Mouse (Mus musculus) naive thymus-derived CD4-positive, alpha-beta T cell, adult 2 months (primary cell): Measurements from ENCODE around the gene Slc35a3.
"Not testable (repeated sequence)": the region's sequence is repeated elsewhere in the genome, so short reads cannot be mapped to it uniquely, and the experiment has no call there.

Experiments used
- DNase-seq: peaks from one replicate; pipeline ENCODE4 v3.0.0-alpha.2; 2011; ENCODE audit warnings: low read depth

Gene Slc35a3

DNA sequence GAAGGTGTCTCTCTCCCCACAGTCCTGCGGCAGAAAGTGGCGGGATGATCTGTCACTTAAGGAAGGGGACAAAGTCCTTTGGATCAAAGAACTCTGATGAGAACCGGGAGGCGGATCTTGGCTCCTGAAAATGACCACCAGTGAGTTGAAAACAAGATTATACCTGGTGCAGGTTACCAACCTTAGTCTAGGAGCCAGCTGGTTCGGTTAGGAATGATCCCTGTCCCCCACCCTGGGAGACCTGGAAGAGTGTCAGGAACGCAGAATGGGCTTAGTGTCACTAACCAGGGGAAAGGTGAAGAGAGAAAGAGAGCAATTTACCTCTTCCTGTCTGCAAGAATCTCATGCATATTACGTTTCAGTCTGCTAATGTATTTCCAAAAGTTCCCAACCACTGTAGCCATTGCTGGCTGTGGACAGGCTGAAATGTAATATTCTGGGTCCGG lies at the start of gene Slc35a3:
Gene Slc35a3, minus strand, starts transcription at position 396 of the 446 bp plus-strand sequence.
- no peak for DNase-seq

DNA sequence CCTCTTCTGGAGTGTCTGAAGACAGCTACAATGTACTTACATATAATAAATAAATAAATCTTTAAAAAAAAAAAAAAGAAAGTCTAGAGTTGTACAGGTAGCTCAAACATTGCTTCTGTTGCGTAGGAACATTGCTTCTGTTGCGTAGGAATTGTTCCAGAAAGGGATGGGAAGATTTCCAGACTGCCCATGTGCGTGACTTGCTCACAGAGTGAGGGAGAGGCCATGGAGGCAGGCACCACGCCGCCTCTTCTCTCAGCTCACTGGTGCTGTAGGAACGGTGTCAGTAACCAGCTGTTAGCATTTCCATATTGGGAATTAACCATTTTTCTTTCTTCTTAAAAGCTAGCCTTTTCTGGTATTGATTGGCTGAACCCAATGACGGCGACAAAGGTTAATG lies 40.2 kb upstream of the Slc35a3 start:
- DNase-seq, result no peak

GRCm38 (mm10) chr3:116751191-116751860 lies 38.7 kb upstream of the Slc35a3 start:
- DNase-seq, result peak; percentile 70

- DNase-seq, result peak; percentile 34
These were observed 36.0 kb upstream of the Slc35a3 start for GRCm38 (mm10) chr3:116748391-116749170.

GRCm38 (mm10) chr3:116747648-116748047 lies 35.0 kb upstream of the Slc35a3 start:
- not testable (repeated sequence) for DNase-seq

DNA sequence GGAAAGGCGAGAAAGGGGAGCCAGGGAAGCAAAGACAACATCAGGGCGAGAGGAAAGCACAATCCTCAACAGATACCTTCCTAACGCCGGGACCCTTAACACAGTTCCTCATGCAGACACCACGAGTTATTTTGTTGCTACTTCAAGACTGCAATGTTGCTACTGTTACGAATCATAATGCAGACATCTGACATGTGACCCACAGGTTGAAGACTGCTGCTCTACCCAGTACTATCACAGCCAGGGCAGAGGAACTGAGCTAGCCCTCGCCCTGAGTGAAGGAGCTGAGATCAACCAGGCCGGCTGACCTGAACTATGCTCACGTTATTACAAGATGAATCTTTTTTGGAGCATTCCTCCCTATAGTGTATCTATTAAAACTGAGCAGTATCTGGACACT lies 28.3 kb upstream of the Slc35a3 start:
- DNase-seq, result no peak

DNA sequence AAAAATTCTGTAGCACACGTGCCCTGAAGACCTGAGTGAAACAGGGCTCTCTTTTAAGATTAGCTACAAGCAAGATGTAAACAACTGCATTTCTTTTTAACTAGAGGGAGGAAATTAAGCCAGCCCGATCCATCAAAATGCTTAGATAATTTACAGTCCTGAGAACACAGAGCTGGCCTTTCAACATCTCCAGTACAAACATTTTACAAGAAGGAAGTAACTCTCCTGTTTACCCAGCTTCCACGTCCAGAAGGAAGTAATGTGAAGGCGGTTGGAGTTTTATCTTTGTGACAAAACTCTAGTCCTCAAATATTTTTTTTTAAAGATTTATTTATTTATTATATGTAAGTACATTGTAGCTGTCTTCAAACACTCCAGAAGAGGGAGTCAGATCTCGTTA lies 27.5 kb upstream of the Slc35a3 start:
- DNase-seq, result no peak

DNA sequence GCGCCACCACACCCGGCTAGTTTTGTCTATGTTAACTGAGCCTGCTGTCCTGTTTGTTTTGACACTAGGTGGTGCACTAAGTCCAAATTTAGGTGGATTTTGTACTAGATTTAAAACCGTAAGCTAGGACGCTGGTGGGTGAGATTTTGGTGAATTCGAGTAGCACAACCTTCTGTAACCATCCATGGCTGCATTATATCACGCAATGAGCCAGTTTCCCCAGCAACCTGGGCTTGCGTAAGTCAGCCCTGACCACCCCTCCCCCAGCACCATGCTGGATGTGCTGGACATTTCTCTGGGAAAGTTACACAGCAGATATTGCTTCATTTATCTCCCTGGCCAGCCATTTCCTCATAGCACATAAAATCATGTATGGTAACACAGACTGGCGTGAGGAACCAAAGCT lies 24.7 kb upstream of the Slc35a3 start:
- DNase-seq, result no peak

DNA sequence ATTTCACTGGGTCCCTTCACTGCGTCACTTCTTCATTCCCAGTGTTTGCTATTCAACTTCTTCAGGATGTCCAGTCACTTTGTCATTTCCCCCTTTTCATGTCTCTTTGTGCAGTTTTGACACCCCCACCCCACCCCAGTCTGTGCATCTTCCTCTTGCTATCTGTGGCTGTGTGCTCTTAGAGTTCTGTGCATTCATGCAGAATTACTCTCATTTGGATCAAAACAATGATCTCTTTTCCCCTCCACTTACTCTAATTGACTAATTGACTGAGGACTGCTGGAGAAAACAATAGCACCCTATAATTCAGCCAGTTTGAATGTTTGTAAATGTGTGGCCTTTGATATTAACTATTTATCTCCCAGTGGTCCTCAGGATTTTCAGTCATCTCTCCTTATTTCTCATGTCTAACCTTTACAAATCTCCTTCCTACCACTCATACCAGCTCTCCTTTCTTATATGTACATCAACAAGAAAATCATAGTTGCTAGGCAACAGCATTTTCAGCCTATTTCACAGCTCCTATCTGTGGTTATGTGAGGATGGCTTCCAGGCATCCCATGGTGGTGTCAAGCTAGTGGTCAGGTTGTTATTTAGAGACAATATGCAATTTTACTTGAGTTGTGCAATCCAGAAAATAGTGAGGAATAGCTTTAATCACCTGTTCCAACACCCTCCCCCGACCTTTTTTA lies 17.0 kb upstream of the Slc35a3 start:
- DNase-seq, result no peak

DNA sequence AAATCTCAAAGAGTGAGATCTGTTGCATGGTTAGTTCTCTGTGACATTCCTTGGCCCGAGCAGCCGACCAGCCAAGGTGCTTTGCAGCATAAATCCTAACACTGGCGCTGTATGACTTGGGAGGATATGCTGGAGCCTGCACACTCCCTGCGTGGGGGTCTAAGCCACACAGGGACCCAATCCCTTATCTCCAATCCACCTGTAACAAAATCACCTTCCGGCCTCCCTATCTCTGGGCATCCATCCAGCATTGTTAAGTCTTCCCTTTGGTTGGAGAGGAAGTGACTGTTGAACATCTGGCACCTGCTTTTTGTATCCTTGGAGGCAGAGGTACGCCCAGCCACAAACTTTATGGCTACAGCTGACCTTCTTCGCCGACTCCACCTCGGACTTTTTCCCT lies 14.2 kb upstream of the Slc35a3 start:
- DNase-seq, result no peak

DNA sequence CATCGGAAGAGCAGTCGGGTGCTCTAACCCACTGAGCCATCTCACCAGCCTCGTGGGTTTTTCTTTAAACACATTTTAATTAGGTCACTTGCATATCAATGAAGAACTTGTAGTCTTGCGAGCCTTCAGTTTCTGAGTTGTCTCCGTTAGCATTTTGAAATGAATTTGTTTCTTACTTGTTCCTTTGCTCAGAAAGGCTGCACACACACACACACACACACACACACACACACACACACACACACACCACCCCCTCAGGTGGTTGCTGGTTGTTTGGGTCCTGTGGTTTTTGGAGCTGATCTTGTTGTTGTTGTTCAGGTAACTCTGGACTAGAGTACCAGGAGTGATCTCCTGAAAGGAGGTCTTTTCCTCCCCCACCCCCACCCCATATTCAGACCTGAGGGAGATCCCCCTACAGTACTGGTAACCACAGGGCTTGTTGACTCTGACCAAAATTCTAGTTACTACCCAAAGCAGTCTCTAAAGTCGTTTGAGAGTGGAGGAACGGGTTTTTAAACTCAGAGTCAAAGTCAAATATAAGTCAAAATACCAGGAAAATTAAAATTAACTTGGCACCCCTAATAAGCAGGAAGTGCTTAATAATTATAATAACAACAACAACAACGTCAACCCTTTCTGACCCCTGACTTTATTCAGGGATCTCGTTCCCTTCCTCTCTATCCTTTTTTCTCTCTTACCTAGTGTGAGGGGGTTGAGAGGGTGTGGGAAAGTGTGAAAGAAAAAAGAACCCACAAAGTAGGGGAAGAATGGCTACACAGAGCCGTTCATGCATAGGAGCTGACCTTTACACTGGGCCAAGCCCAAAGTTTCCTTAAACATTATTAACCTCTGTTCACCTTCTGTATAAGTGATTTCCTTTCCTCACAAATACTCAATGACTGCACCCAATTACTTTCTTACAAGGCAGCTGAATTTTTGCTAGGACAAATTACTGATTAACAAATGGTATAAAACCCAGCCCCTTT lies 11.2 kb upstream of the Slc35a3 start:
- DNase-seq, result no peak

DNA sequence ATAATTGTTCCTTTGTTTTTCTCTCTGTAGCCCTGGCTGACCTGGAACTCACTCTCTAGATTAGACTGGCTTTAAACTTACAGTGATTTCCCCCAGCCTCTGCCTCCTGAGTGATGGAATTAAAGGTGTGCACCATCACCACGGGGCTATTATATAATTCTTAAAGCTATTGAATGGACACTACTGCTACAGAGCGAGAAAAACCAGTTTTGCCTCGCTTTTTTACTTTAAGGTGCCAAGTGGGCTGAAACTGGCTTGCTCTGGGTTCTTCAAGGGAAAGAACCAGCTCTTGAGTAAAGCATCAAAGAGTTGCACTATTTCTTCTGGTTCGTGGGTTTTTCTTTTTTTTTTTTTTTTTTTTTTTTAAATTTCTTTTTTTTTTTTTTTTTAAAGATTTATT lies 10.3 kb upstream of the Slc35a3 start:
- no peak for DNase-seq

GRCm38 (mm10) chr3:116718951-116719350 lies 6.3 kb upstream of the Slc35a3 start:
- DNase-seq, result no peak

DNA sequence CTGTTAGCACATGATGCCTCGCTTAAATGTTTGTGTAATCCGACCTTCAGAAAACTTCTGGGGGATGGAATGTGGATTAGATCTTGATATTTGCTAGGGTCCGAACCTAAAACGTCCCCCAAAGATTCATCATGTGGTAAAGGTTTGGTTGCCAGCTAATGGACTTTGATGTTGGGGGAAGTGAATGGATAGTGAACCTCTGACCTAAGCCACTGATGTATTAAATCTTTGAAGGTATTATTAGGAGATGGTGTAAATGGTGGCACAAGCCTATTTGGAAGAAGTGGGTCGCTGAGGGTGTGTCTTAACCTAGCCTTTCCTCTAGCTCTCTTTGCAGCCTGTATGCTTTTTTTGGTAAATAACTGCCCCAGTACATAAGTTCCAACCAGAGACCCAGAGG lies 400 bp upstream of the Slc35a3 start:
- DNase-seq, result peak; percentile 11

DNA sequence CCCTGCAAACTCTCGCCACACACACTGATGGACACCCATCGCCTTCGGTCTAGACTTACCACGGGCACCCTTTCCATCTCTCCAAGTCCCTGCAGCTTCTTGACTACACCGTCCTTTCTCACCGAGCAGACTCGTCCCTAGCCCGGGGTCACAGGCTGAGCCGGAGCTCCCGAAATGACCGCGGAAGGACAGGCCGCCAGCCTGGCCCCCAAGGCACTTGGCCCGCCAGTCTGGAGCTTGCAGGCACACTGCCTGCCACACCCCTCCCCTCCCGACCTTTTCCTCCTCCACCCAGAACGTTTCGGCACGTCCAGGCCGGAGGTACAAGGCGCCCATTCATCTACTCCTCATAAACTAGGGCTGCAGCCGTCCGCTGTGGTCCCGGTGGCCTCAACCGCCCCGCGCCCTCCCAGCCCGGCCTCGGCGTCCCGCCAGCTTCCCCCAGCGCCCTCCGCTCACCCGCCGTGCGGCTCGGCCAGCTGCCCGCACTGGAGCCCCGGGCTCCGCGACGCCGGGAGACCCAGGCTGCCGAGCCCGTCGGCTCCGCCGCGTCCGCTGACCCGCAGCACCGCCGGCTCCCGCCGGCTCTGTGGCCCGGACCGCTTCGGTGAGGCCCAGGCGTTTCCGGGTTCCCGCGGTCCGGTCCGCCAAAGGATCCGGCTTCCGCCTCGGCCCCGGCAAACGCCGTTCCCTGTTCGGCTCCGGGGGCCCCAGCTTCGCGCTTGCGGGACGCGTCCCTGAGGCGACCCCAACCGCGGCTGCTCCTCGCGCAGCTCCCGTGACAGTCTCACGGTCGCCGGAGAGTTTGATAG lies 801 bp downstream of the Slc35a3 start:
- peak; percentile 67 for DNase-seq

DNA sequence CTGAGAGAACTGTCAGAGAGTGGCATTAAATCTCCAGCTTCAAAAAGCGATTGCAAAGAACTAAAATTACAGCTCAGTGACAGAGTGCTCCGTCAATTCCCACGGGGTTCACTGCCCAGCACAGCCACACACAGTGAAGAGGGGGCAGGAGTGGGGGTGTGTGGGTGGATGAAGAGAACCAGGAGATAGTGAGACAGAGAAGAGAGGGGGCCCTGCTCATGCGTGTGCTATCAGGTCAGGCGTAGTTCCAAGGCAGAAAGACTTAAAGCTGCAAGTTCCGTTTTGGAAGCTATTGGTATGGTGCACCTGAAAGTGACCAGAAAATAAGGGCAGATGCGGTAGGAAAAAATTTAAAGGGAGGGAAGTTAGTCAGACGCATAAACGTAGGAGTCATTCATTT lies 1.7 kb downstream of the Slc35a3 start:
- no peak for DNase-seq

DNA sequence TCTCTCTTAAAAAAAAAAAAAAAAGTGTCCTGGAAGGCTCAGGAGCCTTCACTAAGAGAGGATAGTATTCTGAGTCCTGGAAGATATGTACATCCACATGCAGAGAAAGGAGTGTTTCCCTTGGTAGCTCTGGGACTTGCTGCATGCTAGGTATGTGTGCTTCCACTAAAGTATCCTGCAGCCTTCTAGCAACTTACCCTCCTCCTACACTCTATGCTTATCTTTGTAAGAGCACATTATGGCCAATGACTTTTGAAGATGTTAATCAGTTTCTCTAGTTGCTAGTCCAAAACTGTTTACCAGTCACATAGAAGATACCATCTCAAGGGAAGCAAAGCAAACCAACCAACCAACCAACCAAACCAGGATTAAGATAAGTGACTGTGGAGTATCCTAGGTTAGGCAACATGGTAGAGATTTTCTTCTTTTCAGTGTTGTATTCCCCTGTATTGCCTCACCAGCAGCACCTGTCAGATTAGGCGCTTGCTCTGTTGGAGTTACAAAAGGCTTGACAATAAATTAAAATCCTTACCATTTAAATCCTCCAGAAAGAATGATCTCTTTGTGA lies 6.9 kb downstream of the Slc35a3 start:
- no peak for DNase-seq

DNA sequence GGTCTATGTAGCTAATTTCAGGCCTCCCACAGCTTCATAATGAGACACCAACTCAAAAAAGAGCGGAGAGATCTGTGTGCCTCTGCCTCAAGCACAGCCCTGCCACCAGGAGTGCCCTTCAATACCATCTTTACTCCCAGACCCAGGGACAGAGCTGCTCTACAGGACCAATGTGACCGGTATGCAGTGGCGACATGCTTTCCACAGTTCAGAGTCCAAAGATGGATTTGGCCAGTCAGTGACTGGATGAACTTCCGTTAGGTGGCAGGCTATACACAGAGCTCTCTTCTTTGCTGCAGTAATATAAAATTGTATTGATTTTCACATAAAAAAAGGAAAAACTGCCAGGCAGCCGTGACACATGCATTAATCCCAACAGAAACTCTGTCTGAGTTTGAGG lies 8.8 kb downstream of the Slc35a3 start:
- no peak for DNase-seq

DNA sequence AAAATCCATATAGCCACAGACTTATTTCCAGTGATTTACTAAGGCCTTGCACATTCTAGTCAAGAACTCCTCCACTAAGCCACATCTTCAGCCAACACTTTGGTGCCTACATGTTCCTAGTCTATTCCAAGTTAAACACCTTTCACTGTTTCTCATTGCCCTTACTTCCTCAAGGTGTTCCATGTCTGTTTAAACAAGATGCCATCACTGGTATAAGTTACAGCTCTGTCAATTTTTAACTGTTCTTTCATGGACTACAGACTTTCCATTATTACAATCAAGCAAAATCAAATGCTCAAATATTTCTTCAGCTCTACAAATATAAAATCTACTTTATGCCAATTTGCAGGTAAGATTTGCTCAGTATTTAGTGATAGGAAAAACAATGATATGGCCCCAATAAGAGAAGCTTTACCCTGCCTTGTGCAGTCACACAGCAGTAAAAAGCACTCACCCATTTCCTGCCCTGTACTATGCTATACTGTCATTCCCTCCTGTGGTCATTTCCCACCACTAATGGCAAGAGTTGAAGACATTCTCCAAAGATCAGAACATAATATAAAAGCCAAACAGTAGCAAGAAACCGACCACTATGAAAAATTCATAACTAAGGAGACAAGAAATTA lies 9.9 kb downstream of the Slc35a3 start:
- no peak for DNase-seq

DNA sequence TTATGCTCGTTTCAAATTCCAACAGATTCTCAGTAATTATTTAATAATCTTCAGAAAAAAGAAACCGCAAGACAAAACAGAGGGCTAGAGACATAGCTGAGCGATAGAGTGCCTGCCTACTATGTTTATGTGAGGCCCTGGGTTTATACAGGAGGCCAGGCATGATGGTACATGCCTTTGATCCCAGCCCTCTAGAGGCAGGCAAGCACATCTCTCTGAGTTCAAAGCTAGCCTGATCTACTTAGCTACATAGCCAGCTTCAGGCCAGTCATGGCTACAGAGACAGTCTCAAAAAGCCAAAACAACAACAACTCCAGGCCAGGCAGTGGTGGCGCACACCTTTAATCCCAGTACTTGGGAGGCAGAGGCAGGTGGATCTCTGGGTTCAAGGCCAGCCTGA lies 11.0 kb downstream of the Slc35a3 start:
- peak; percentile 9 for DNase-seq
